Mouse (Mus musculus): Measurements from ENCODE around the gene Dzip3. TPM values are rescaled to one million over a fixed set of nuclear protein-coding genes. Genes with fewer than 3 reads are reported as not detected.
A peak's percentile ranks its signal among the peaks of the same experiment; 100 is the strongest.

The Dzip3 gene
- total and polyA plus RNA-seq, 3 experiments, result 22.4 to 22.8 TPM; not detected in 1

- TF ChIP-seq TAL1 (IDR thresholded peaks at IDR 0.05; ENCODE audit: low read length), result no peak
- H3K4me3 ChIP-seq (ENCODE audit: control insufficient read depth in 1 of 2, insufficient read depth in 1 of 2, low read depth in 2 of 2, low read length in 2 of 2), result no peak overlapping the region
- H3K9me3 ChIP-seq (replicated peaks; ENCODE audit: insufficient read depth, low read length), result no peaks in the 10 kb centered on the region
- H3K36me3 ChIP-seq (ENCODE audit: control insufficient read depth in 1 of 2, insufficient read depth in 2 of 2, low read length in 2 of 2), result peaks cover 0 to 47% of the 10 kb centered on the region in 2 experiments; a peak in 2 of 4 replicates
- no peaks in the 10 kb centered on the region for H3K79me2 ChIP-seq (ENCODE audit: control insufficient read depth, insufficient read depth, low read length, poor library complexity)
- H3K4me1 ChIP-seq (ENCODE audit: control insufficient read depth in 1 of 2, insufficient read depth in 2 of 2, low read length in 2 of 2), result no peaks in the 10 kb centered on the region
- H3K9ac ChIP-seq (ENCODE audit: control insufficient read depth, low read depth, low read length, poor library complexity, severe bottlenecking), result no peak overlapping the region
- DNase-seq (ENCODE audit: low read depth, low spot score), result no peak
- no peaks in the 10 kb centered on the region for H3K27me3 ChIP-seq (ENCODE audit: control insufficient read depth in 1 of 2, insufficient read depth in 2 of 2, low read length in 2 of 2)
- no peak overlapping the region for H3K27ac ChIP-seq (ENCODE audit: control insufficient read depth, low read depth, low read length)
These were observed 10.2 kb upstream of the Dzip3 start for GRCm38 (mm10) chr16:49004151-49004550.

- Histone ChIP-seq H3K9me3 (replicated peaks; ENCODE audit: insufficient read depth, low read length) (no peaks in the 10 kb centered on the region), H3K9ac (ENCODE audit: control insufficient read depth, low read depth, low read length, poor library complexity, severe bottlenecking) (peak overlapping the region; percentile 93), H3K79me2 (ENCODE audit: control insufficient read depth, insufficient read depth, low read length, poor library complexity) (peaks cover 36% of the 10 kb centered on the region), H3K27me3 (ENCODE audit: control insufficient read depth in 1 of 2, insufficient read depth in 2 of 2, low read length in 2 of 2) (no peaks in the 10 kb centered on the region), H3K36me3 (ENCODE audit: control insufficient read depth in 1 of 2, insufficient read depth in 2 of 2, low read length in 2 of 2) (peaks cover 14 to 17% of the 10 kb centered on the region in 2 experiments; a peak in 3 of 4 replicates), H3K27ac (ENCODE audit: control insufficient read depth, low read depth, low read length) (peak overlapping the region; percentile 66), H3K4me1 (ENCODE audit: control insufficient read depth in 1 of 2, insufficient read depth in 2 of 2, low read length in 2 of 2) (peaks cover 5 to 11% of the 10 kb centered on the region in 2 experiments), H3K4me3 (ENCODE audit: control insufficient read depth in 1 of 2, insufficient read depth in 1 of 2, low read depth in 2 of 2, low read length in 2 of 2) (peak overlapping the region; percentile 85 to 92)
- no peak for DNase-seq (ENCODE audit: low read depth, low spot score)
- TF ChIP-seq MXI1 (IDR thresholded peaks at IDR 0.05; ENCODE audit: low read depth, low read length), result 0 out of 2 replicates have a peak, but pooled peaks have one; percentile 6
- TF ChIP-seq RAD21 (IDR thresholded peaks at IDR 0.05; ENCODE audit: low read depth, low read length), result no peak
- 0 out of 2 replicates have a peak, but pooled peaks have one; percentile 2 for TF ChIP-seq TCF12 (IDR thresholded peaks at IDR 0.05; ENCODE audit: low read depth, low read length)
- no peak for TF ChIP-seq MYB (IDR thresholded peaks at IDR 0.05; ENCODE audit: low read depth, low read length)
- peak; percentile 38; the same call in 1 of the 2 replicates for TF ChIP-seq TBP (IDR thresholded peaks at IDR 0.05; ENCODE audit: low read depth, low read length)
These were observed 353 bp upstream of the Dzip3 start for GRCm38 (mm10) chr16:48994343-48994693.

- Histone ChIP-seq H3K36me3 (ENCODE audit: control insufficient read depth in 1 of 2, insufficient read depth in 2 of 2, low read length in 2 of 2) (peaks cover 11 to 14% of the 10 kb centered on the region in 2 experiments; a peak in 3 of 4 replicates), H3K27ac (ENCODE audit: control insufficient read depth, low read depth, low read length) (peak overlapping the region; percentile 56), H3K9me3 (replicated peaks; ENCODE audit: insufficient read depth, low read length) (no peaks in the 10 kb centered on the region), H3K79me2 (ENCODE audit: control insufficient read depth, insufficient read depth, low read length, poor library complexity) (peaks cover 36% of the 10 kb centered on the region), H3K27me3 (ENCODE audit: control insufficient read depth in 1 of 2, insufficient read depth in 2 of 2, low read length in 2 of 2) (no peaks in the 10 kb centered on the region), H3K4me3 (ENCODE audit: control insufficient read depth in 1 of 2, insufficient read depth in 1 of 2, low read depth in 2 of 2, low read length in 2 of 2) (peak overlapping the region; percentile 85 to 92), H3K4me1 (ENCODE audit: control insufficient read depth in 1 of 2, insufficient read depth in 2 of 2, low read length in 2 of 2) (peaks cover 5 to 11% of the 10 kb centered on the region in 2 experiments), H3K9ac (ENCODE audit: control insufficient read depth, low read depth, low read length, poor library complexity, severe bottlenecking) (peak overlapping the region; percentile 93)
- TF ChIP-seq MAZ (IDR thresholded peaks at IDR 0.05; ENCODE audit: low read depth, low read length) (0 out of 2 replicates have a peak, but pooled peaks have one; percentile 6), CHD2 (IDR thresholded peaks at IDR 0.05; ENCODE audit: low read length) (no peak), ZNF384 (IDR thresholded peaks at IDR 0.05; ENCODE audit: low read depth, low read length) (peak; percentile 65), CHD1 (IDR thresholded peaks at IDR 0.05; ENCODE audit: low read depth, low read length) (0 out of 2 replicates have a peak, but pooled peaks have one; percentile 80), RCOR1 (IDR thresholded peaks at IDR 0.05; ENCODE audit: low read depth, low read length) (no peak), SIN3A (IDR thresholded peaks at IDR 0.05; ENCODE audit: low read length) (0 out of 2 replicates have a peak, but pooled peaks have one; percentile 20)
- no peak for DNase-seq (ENCODE audit: low read depth, low spot score)
These were observed 770 bp downstream of the Dzip3 start for GRCm38 (mm10) chr16:48993231-48993558.
